Mouse (Mus musculus) MEL-GATA-1-ER (cell line): Measurements from ENCODE around the gene Cdkal1.
A peak's percentile ranks its signal among the peaks of the same experiment; 100 is the strongest.

ENCODE experiments used
- DNase-seq: peaks from one replicate; pipeline ENCODE4 v3.0.0-alpha.2; 2012; ENCODE audit warnings: low read depth; ENCODE audit errors: extremely low read depth

Cdkal1 gene

DNA sequence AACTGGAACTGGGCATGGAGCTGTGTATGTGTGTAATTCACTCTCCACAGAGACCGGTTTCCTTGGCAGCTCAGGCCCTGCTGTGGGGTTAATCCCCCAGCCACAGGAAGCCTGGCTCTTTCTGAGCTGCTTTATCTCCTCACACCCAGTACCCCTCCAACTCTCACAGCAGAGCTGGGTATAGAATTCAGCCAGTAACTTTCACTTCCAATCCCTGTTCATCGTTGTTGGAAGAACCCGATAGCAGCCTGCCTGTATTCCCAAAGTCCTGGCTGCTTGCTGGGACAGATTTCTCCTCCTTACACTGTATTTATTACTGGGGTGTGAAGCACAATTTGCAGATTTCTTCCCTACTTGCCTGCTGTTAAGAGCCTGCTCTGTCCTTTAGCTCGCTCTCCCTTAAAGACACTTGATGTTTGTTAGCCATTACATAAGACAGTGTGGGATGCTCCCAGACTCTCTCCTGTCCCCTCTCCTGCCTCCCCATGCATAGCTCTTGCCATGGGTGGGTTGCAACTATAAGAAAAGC is 581.7 kb downstream of the Cdkal1 start:
- DNase-seq, result no peak

DNA sequence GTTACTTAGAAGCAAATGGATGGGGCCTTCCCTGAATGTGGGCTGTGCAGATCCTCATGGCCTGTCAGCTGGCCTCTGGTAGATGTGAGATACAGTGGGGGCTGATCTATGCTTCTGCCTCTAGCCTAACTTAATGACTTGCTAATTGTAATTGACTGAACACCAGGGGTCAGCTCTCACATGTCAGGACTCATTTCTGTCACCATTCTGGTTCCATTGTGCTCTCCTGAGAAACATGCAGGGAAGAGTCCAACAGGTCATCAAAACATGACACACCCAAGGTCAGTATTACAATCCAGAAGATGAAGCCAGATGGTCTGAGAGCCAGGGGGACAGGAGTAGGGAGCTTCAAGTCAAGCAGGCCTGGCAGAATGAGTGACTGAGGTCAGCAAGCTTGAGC is 584.0 kb downstream of the Cdkal1 start:
- no peak for DNase-seq

DNA sequence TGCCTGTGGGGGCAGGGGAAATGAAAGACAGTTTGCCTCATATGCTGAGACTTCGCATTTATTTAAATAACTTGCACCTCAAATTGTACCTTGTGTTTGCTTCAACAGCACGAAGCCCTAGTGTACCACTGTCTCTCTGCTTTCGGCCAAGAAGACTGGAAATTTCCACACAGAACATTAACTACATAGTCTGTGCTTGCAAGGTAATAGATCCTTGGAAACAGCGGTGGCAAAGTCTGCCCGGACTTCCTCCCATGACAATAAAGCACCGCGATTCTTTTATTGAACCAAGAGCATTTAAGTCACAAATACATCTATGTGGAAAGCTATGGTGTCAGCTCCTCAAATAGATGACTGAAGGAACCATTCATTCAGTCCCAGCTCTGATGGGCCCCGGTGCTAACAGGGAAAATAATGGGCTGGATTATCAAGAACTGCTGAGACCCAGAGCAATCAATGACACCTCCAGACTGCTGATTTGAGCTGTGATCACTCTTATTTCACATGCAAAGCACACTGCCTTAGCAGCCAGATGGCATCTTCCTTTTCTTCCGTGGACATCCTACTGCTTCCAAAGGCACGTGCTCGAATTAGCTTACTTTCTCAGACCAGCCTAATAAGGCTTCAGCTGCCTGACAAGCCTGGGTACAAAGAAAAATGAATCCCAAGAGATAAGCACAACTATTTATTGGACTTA is 591.3 kb downstream of the Cdkal1 start:
- no peak for DNase-seq

DNA sequence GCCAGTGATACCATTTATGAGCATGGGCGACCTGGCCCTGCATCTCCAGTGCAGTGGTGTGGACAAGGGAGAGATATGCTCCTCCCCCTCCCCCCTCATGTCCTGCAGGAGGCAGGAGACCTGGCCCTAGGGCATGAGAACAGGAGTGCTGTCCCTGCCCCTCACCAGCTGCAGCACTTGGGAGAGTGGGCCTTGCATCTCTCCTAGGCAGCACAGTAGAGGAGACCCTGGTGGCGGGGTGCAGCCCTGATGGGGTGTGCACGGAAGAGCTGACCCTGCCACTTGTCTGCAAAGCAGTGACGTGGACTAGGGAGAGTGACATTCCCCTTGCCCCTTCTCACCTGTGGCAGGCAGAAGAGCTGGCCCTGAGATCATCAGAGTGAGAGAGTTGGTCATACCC is 593.3 kb downstream of the Cdkal1 start:
- no peak for DNase-seq

DNA sequence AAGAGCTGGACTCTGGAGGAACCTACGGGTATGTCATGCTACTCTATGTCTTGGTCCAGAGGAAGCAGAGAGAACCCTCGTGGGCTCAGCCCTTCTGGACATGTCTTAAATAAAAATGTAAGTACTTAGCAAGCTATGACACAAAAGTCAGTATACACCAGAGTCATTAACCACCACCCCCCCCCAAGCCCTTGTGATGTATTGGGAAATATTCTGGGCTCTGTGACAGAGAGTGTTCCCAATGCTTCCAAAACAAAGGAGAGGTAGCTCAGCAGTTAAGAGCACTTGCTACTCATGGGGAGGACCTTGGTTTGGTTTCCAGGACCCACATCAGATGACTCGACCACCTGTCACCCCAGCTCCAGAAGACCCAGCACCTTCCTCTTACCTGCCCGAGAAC is 606.9 kb downstream of the Cdkal1 start:
- no peak for DNase-seq

DNA sequence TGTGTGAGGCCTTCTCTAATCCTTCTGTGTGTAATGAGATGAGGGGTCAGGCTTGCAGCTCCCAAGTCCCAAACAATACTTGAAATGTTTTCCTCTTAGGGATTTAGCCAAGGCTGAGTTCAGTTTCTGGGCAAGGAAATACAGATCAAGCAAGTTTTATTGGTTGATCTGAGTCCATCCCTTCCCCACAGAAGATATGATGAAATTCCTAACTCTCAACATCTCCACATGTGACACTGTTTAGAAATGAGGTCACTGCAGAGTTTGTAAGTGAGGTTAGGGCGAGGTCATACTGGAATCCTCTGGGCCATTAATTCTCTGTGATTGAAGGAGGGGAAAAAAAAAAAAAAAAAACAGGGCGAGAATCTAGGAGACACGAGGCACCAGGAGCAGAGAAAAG is 607.7 kb downstream of the Cdkal1 start:
- no peak for DNase-seq

DNA sequence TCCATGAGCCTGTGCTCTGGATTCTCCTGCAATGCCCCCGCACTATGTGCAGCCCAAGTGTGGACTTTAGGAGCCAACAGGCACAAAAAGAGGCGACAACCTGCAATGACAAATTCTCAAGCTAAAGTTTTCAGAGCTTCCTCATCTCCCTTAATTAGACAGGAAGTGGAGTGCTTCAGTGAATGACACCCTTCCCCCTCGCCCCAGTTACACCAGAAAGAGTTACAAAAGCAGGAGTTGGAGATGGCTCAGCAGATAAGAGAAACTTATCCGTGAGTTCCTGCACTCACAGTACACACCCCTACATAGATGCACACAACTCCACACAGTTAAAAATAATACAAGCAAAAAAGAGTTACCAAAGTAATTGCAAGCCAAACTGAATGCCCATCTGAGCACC is 620.4 kb downstream of the Cdkal1 start:
- no peak for DNase-seq

DNA sequence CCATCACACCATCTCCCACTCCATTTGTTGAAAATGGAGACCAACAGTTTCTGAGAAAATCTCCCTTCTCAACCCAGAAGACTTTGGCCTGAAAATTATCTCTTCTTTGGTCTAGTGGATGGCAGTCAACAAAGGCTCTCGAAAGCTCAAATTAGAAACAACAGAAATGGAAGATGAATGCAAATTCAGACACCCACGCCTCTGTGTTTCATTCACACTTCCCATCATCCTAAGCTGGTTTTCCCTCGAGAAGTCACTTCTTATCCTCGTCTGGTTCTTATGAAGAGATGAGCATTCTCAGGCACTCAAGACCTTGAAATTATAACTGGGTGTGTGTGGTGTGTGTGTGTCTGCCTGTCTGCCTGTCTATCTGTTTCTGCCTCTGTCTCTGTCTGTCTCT is 621.0 kb downstream of the Cdkal1 start:
- no peak for DNase-seq

DNA sequence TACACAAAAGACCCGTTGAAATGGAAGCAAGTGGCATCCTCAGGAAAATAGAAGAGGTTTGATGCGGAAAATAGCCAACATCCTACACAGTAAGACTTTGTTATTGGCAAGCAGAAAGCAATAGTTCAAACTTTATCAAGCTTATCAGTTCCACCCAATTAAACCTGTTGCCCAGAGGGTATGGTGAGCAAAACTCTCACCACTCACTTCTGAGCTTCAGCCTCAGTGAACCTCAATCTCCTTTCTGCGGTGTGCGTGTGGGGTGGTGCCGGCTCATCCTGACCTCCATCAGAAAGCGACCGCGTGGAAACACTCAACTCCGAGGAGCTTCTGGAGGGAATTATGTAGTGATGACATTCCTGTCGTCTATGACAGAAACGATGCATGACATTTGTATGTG is 621.5 kb downstream of the Cdkal1 start:
- DNase-seq, result no peak

DNA sequence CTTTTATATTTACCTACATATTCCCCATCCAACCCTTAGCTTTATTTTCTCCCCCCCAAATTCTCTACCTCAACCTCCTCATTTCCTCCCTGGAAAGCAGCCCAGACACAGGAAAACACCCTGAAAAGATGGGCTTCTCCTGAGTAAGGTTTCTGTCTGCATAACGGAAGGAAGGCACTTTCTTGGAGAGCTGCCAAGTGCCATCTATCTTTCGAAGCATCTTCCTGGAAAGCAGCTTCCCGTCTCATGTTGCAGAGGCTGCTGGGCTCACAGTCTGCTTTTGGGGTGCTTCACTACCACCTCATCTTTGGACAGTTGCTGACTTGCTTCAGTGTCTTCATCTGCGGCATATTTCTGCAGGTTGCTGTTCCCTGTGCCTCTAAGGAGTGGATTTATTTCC is 622.8 kb downstream of the Cdkal1 start:
- DNase-seq, result peak; percentile 0

DNA sequence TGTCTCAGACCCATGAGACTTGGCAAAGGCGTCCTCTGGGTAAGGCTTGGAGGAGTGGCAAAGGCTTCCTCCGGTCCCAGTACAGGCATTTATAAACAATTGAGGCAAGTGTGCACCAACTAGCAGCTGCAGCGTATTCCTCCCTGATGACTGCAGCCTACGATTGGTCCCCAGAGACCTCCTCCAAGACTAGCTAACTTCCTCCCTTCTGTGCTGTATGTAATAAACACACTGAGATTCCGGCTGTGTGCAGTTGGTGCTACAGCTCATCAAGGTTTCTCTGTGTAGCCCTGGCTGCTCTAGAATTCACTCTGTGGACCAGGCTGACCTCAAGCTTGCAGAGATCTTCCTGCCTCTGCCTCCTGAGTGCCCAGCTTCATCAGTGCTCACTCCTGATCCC is 630.7 kb downstream of the Cdkal1 start:
- DNase-seq, result no peak

DNA sequence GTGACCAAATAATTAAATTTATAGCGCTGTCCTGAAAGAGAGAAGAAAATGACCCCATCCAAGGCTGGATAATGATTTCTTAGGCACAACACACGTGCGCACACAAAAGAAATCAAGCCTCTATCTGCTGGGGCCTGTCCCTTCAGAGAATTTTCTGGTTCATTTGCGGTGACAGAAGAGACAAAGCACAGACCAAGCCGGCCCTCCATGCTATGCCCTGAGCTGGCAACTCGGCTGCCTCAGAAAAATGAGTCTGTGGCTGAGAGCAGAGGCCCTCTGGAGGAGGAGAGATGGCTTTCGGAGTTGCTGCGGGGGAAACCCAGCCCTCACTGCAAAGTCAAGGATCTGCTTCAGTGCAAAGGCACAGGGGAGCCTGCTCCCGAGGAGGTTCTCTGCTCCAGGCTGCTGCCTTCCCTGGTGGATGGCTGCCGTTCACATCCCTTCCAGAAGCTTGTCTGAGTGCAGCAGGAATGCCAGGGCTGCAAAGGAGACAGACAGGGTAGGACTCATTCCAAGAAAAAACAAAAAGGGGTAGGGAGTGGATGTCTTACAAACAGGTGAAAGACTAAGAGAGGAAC is 633.1 kb downstream of the Cdkal1 start:
- DNase-seq, result no peak

DNA sequence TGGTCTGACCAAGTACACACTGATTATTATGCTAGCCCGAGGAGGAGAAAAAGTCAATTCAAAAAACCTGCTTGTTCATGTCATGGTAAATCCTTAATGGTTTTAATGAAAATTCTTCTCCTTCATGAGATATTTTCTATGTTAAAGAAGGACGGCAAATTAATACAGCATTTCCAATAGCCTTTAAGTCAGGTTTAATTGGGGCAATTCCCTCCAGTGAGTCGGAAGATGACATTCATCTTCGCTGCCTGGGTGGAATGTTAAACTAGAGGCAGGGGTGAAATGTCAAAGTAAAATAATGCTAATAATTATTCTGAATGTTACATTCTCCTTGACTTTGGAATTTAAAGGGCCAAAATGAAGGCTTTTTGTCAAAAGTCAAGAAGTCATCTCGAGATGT is 633.8 kb downstream of the Cdkal1 start:
- no peak for DNase-seq

DNA sequence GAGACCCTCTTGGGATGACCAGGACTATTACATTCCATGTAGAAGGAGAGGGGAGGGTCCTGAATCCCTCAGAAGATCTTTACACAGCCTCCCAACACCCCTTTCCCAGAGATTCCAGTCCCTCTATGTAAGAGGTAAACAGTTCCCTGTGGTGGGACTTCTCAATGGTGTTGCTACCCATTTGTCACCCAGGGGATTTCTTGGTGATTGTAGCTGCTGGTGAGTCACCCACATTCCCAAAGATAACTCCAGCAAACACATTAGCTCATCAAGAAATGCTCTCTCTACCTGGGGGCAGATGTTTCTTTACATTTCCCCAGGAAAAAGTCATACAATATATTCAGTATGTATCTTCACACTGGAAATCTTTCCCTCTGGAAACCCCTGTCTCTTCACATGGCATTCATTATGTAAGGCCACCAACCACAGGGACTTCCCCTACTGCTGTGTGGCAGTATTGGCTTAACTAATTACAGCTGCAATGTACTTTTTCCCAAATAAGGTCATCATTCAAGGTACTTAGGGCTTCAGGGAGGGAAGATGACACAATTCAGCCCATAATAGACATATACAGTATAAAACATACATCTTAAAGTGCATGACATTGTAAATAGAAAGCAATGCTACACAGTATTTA is 636.8 kb downstream of the Cdkal1 start:
- no peak for DNase-seq

DNA sequence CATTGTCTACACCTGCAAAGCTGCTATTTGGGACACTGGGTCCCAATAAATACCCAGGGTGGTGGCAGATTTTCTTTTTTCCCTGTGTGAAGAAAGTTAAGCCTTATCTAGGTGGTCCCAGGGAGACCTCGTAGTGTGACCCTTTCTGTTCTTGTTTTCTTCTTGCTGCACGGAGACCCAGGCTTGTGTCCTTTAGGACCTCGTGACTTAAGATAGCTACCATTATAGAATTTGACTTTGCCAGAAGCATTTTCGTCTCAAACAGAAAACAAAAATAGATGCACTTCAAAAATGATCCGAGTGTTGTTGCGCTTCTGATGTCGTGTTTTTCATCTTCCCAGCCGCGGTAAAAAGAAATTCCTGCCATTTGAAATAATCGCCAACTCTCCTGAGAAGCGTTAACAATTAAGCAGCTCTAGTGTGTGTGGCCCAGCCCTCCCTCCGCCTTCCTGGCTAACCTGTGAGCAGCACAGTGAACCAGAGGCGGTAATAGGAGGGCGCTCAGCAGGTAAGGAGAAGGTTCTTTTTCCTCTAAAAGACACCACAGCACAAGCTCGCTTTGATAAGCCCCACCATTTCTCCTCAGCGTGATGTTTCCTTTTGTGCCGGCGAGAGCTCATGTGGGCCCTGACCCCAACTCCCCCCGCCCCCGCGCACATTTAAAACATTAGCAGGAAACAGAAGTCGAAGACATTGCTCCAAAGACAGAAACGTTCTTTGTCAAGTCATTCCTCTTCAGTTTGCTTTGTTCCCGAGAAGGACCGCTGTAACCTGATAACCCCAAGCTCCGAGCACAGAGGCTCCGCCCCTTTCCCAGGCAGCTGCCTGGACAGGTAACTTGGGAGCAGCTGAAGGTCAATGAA is 645.1 kb downstream of the Cdkal1 start:
- DNase-seq, result no peak

DNA sequence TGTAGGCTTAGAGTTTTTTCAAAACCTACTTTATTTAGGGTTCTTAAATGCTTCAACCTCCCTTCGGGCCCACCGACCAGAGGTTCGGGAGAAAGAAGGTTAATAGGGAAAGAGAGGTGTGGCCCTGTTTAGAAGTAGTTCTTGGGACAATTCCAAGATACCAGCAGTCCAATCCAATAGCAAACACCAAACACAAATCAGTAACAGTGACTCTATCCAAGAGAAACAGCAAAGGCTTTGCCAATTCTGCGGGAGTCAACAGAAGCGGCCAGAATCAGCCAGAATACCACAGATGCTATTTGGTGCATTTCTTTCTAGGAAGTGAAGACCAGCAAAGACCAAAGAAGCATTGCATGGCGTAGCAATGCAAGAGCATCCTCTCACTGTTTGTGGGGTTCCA is 646.7 kb downstream of the Cdkal1 start:
- DNase-seq, result no peak

DNA sequence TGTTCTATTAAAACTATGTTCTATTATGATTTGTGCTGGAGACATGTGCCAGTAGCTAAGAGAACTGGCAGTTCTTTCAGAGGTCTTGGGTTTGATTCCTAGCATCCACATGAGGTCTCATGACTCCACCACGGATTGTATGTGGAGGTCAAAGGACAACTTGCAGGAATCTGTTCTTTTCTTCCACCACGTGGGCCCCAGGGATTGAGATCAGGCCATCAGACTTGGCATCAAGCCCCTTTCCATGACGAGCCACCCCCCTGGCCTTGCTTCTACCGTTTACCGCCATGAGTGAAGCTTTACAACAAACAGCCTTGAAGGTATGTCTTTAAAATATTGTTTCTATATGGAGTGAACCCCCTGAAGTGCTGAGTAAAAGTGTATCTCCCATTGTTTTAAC is 651.6 kb downstream of the Cdkal1 start:
- DNase-seq, result no peak

DNA sequence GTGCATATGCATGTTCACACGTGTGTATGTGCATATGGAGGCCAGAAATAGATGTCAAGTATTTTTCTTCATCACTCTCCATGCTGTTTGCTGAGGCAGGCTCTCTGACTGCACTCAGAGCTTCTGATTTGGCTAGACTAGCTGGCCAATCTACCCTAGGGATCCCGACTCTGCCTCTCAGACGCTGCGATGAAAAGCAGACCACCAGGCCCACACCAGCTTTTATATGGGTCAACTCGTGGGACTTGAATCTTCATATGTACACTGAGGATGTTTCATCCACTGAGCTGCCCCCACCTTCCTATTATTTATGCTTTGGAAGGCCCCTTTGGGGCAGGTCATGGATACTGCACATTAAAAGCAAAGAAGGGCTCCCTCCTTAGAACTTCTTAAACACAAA is 652.0 kb downstream of the Cdkal1 start:
- no peak for DNase-seq

DNA sequence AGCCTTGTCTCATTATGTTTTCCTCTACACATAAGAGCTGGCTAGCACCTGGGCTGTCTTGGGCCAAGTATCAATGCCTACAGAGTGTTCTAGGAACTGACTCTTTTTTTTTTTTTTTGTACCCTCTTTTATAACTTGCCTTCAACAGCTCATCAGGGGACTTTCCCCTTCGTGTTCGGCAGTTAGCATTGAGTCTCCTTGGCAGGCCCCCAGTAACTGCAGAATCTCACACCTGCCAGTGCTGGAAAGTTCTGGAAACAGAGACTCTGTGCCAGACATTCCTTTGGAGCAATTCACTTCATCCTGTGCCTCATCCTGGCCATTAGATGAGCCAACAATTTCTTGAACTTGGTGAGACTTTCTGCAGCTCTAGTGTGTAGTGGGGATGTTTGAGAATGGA is 652.9 kb downstream of the Cdkal1 start:
- DNase-seq, result no peak

DNA sequence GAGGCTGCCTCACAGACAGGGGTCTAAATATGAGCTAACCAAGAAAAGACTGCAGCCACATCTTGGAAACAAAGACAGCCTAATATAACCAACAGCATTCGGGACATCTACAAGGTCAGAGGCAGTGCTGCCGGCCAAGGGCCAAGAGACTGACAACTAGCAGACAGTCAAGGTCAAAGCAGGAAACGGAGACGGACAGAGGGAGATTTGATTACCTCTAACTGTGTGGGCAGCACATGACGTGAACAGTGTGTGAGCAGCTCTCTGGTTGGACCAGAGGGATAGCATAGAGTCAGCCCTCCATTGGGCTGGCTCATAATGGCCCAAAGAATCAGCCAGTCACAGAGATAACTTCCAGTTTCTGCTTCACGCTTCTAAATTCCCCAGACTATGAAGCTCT is 655.8 kb downstream of the Cdkal1 start:
- DNase-seq, result no peak

DNA sequence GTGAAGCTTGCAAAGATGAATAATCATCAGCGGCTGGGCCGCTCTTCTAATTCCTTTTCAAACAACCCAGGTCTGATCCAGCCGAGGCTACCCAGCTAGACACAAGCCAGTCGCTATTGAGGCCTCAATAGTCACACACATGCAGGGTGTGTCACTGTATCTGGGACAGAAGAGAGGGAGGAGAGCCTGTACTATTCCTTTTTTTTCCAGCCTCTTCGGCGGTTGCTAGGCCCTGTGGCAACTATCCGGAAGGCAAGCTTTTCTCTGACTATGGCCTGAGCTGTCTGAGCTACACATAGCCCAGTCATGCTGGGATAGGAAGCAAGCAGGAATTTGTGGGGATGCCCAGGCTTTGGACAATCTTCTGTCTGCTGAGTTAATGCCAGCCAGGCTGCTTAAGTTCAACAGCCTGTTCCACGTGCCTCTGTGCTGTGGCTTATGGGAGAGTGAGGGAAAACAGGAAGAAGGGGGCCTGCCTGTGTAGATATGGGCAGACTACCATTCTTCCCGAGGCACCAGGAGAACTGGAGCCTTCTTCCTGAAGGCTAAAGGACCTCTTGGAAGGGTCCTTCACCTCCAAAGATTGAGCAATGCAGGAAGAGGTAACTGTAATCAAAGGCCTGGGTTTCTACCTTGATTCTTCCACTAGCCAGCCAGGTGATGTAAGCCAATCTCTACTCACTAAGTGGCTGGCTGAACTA is 658.5 kb downstream of the Cdkal1 start:
- no peak for DNase-seq
